Comparison of ENCODE assay signal across 31 mouse cellular contexts in the genomic region with DNA sequence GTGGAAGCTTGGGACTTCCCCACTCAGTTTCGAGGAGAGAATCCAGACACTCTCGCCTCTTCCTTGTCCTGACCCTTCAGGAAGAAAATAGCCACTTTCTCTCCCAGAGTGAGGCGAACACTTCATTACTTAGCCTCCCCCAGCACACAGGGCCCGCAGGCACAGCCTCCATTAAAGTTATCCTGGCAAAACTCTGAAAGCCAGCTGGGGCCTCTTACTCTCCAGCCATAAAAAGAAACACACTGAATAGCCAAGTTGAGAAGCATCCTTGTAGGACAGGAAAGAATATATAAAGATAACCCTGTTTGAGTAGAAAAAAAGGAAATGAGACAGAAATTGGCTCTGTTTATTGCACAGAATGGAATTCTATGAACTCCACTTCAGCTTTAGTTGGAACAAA. TPM values are rescaled to one million over a fixed set of nuclear protein-coding genes. Genes with fewer than 3 reads are reported as not detected.
A peak's percentile ranks its signal among the peaks of the same experiment; 100 is the strongest.
DNase-seq lines count a peak whose midpoint lies in the region; ATAC-seq and TF ChIP-seq lines count a peak whose summit lies in the region.
"Had no signal": no experiment of that assay in that cellular context is flagged by ENCODE, and none has a peak within 500 bp of the region (broad histone marks: within the 10 kb centered on the region; RNA-seq: fewer than 3 reads in every experiment).

No protein-coding gene starts in this region.

- no peak overlapping the region for H3K27ac ChIP-seq in forebrain, postnatal 0 days (ENCODE audit: low read depth, low read length)
- H3K27ac ChIP-seq in forebrain, embryonic 16.5 days (ENCODE audit: low read length), result no peak overlapping the region
- H3K27ac ChIP-seq in lung, embryonic 14.5 days (ENCODE audit: low read depth), result no peak overlapping the region
- peak overlapping the region; percentile 33; the same call in 1 of the 2 replicates for H3K27ac ChIP-seq in stomach, embryonic 15.5 days
- H3K27ac ChIP-seq: embryonic facial prominence, embryonic 15.5 days; forebrain, embryonic 10.5 days; gastrocnemius, adult 2 months; hindbrain, embryonic 10.5 days had no signal

- H3K36me3 ChIP-seq in forebrain, postnatal 0 days (ENCODE audit: insufficient read depth), result no peaks in the 10 kb centered on the region
- no peaks in the 10 kb centered on the region for H3K36me3 ChIP-seq in forebrain, embryonic 16.5 days (ENCODE audit: control insufficient read depth, insufficient read depth)
- H3K36me3 ChIP-seq in lung, embryonic 14.5 days (ENCODE audit: insufficient read depth), result no peaks in the 10 kb centered on the region
- H3K36me3 ChIP-seq in stomach, embryonic 15.5 days, result no peaks in the 10 kb centered on the region
- H3K36me3 ChIP-seq: embryonic facial prominence, embryonic 15.5 days; forebrain, embryonic 10.5 days; G1E; heart, embryonic 12.5 days; hindbrain, embryonic 10.5 days had no signal

- H3K4me1 ChIP-seq in forebrain, postnatal 0 days (ENCODE audit: insufficient read depth), result no peaks in the 10 kb centered on the region
- H3K4me1 ChIP-seq in forebrain, embryonic 16.5 days (replicated peaks; ENCODE audit: control insufficient read depth, insufficient read depth, low read length), result no peaks in the 10 kb centered on the region
- H3K4me1 ChIP-seq in lung, embryonic 14.5 days (ENCODE audit: insufficient read depth), result peaks cover 14% of the 10 kb centered on the region
- peaks cover 9% of the 10 kb centered on the region; the same call in 1 of the 2 replicates for H3K4me1 ChIP-seq in stomach, embryonic 15.5 days
- H3K4me1 ChIP-seq: forebrain, embryonic 10.5 days had no signal

- no peak overlapping the region for H3K9ac ChIP-seq in forebrain, postnatal 0 days
- no peak overlapping the region for H3K9ac ChIP-seq in forebrain, embryonic 16.5 days (replicated peaks; ENCODE audit: low read depth, low read length)
- no peak overlapping the region for H3K9ac ChIP-seq in lung, embryonic 14.5 days
- H3K9ac ChIP-seq in stomach, embryonic 15.5 days, result no peak overlapping the region
- H3K9ac ChIP-seq: embryonic facial prominence, embryonic 15.5 days; heart, embryonic 12.5 days had no signal

- H3K4me3 ChIP-seq in forebrain, postnatal 0 days (ENCODE audit: low read depth, low read length), result no peak overlapping the region
- H3K4me3 ChIP-seq in forebrain, embryonic 16.5 days (replicated peaks; ENCODE audit: low read length), result no peak overlapping the region
- H3K4me3 ChIP-seq in lung, embryonic 14.5 days (ENCODE audit: low read depth, low read length), result no peak overlapping the region
- no peak overlapping the region for H3K4me3 ChIP-seq in stomach, embryonic 15.5 days (replicated peaks)
- H3K4me3 ChIP-seq: embryonic facial prominence, embryonic 15.5 days; erythroblast, embryonic 14.5 days; forebrain, embryonic 10.5 days; gastrocnemius, adult 2 months; heart, embryonic 12.5 days; hindbrain, embryonic 10.5 days had no signal

- no peak for TF ChIP-seq CTCF in forebrain, postnatal 0 days (IDR thresholded peaks at IDR 0.05; ENCODE audit: low read depth)
- no peak for TF ChIP-seq CTCF in lung, embryonic 14.5 days (IDR thresholded peaks at IDR 0.05; ENCODE audit: low read depth)

- H3K27me3 ChIP-seq in forebrain, postnatal 0 days (ENCODE audit: insufficient read depth, low read length), result no peaks in the 10 kb centered on the region
- no peaks in the 10 kb centered on the region for H3K27me3 ChIP-seq in forebrain, embryonic 16.5 days (replicated peaks; ENCODE audit: control insufficient read depth, insufficient read depth, low read length)
- no peaks in the 10 kb centered on the region for H3K27me3 ChIP-seq in lung, embryonic 14.5 days (ENCODE audit: insufficient read depth, low read length)
- no peaks in the 10 kb centered on the region for H3K27me3 ChIP-seq in stomach, embryonic 15.5 days (replicated peaks)
- H3K27me3 ChIP-seq: embryonic facial prominence, embryonic 15.5 days had no signal

- intact Hi-C loops in left cerebral cortex, postnatal 36 days (cut with DNase I), result no loop called here

- peak; percentile 79 for ATAC-seq in forebrain, postnatal 0 days
- ATAC-seq in forebrain, embryonic 16.5 days, result no peak
- no peak for ATAC-seq in lung, embryonic 14.5 days (ENCODE audit: insufficient read depth)
- ATAC-seq in stomach, embryonic 15.5 days (ENCODE audit: insufficient read depth, low FRiP score, low read depth), result no peak
- ATAC-seq: CD4-positive, CD25-positive, alpha-beta regulatory T cell, adult 4 months; forebrain, embryonic 14.5 days had no signal

- H3K9me3 ChIP-seq in forebrain, postnatal 0 days (ENCODE audit: low read length), result no peaks in the 10 kb centered on the region
- H3K9me3 ChIP-seq in forebrain, embryonic 16.5 days (ENCODE audit: control insufficient read depth, low read length), result no peaks in the 10 kb centered on the region
- H3K9me3 ChIP-seq in lung, embryonic 14.5 days (ENCODE audit: low read depth, low read length), result no peaks in the 10 kb centered on the region
- H3K9me3 ChIP-seq in stomach, embryonic 15.5 days, result no peaks in the 10 kb centered on the region
- H3K9me3 ChIP-seq: embryonic facial prominence, embryonic 15.5 days; forebrain, embryonic 10.5 days; G1E; heart, embryonic 12.5 days; hindbrain, embryonic 10.5 days had no signal

- WGBS in forebrain, postnatal 0 days, result 71% methylated on average over 4 of the region's 4 CpGs
- WGBS in forebrain, embryonic 16.5 days, result 77% methylated on average over 4 of the region's 4 CpGs
- 55% methylated on average over 4 of the region's 4 CpGs for WGBS in lung, embryonic 14.5 days
- 55% methylated on average over 4 of the region's 4 CpGs for WGBS in stomach, embryonic 15.5 days

- H3K4me2 ChIP-seq in forebrain, postnatal 0 days (ENCODE audit: low read depth), result no peak overlapping the region
- no peak overlapping the region for H3K4me2 ChIP-seq in forebrain, embryonic 16.5 days (ENCODE audit: low read length)
- H3K4me2 ChIP-seq in lung, embryonic 14.5 days, result no peak overlapping the region
- no peak overlapping the region for H3K4me2 ChIP-seq in stomach, embryonic 15.5 days
- H3K4me2 ChIP-seq: embryonic facial prominence, embryonic 15.5 days; heart, embryonic 12.5 days had no signal

- peak; percentile 22 for DNase-seq in forebrain, postnatal 0 days
- peak; percentile 34 for DNase-seq in lung, embryonic 14.5 days
- no peak for DNase-seq in lung, postnatal 4 days
- DNase-seq in brain, adult 2 months (ENCODE audit: low read depth, low spot score), result peak; percentile 52
- DNase-seq in left cerebral cortex, postnatal 36 days (ENCODE audit: low spot score in 2 of 2), result no peak
- DNase-seq: adrenal gland, adult 8-10 months; adrenal gland, postnatal 36 days; B cell, adult 2 months; cerebellum, adult 11 months; cerebellum, adult 8-10 months; cerebellum, postnatal 14 days; embryo, embryonic 11 days; gastrocnemius, adult 2 months; gastrocnemius, postnatal 25 days had no signal

RNA-seq across cellular contexts. Expression of gene Clmp, which starts 7.1 kb away (rescaled TPM):
- total RNA-seq in forebrain, postnatal 0 days (2014; rRNA removed), result 68.5 and 75.4 TPM in 2 replicates
- 49.4 and 53.5 TPM in 2 replicates for polyA plus RNA-seq in forebrain, postnatal 0 days (2015; fragmentation: Nextera tagmentation; extraction: Ambion mirVana)
- 64.7 and 65.5 TPM in 2 replicates for polyA plus RNA-seq in forebrain, embryonic 16.5 days (2015; fragmentation: Nextera tagmentation; extraction: Ambion mirVana)
- polyA plus RNA-seq in lung, embryonic 14.5 days (2014; fragmentation: Nextera tagmentation; extraction: Ambion mirVana), result 20.6 TPM in 2 replicates
- polyA plus RNA-seq in stomach, embryonic 15.5 days (2015; fragmentation: Nextera tagmentation; extraction: Ambion mirVana), result 27.2 and 29.2 TPM in 2 replicates
- total RNA-seq in left cerebral cortex, postnatal 36 days (2021), result 10 to 100 TPM; 20.2 to 34.1 TPM
- total RNA-seq: common myeloid progenitor, adult 5-6 weeks had no signal
- polyA plus RNA-seq: erythroblast, embryonic 14.5 days; G1E had no signal

RNA-seq across cellular contexts. Expression of gene Gm21915, which starts 8.2 kb away (rescaled TPM):
- not detected in 2 replicates for total RNA-seq in forebrain, postnatal 0 days (2014; rRNA removed)
- polyA plus RNA-seq in forebrain, postnatal 0 days (2015; fragmentation: Nextera tagmentation; extraction: Ambion mirVana), result not detected in 2 replicates
- polyA plus RNA-seq in forebrain, embryonic 16.5 days (2015; fragmentation: Nextera tagmentation; extraction: Ambion mirVana), result not detected in 2 replicates
- not detected in 2 replicates for polyA plus RNA-seq in lung, embryonic 14.5 days (2014; fragmentation: Nextera tagmentation; extraction: Ambion mirVana)
- not detected in 2 replicates for polyA plus RNA-seq in stomach, embryonic 15.5 days (2015; fragmentation: Nextera tagmentation; extraction: Ambion mirVana)
- not detected for total RNA-seq in left cerebral cortex, postnatal 36 days (2021)
- total RNA-seq: adrenal gland, adult 8-10 months; adrenal gland, postnatal 36 days; common myeloid progenitor, adult 5-6 weeks; gastrocnemius, adult 2 months; gastrocnemius, postnatal 25 days; granulocyte monocyte progenitor cell, adult 5-6 weeks; heart, adult 8-10 months; heart, postnatal 25 days had no signal
- polyA plus RNA-seq: brain, embryonic 14.5 days; CD4-positive, CD25-positive, alpha-beta regulatory T cell, adult 4 months; embryonic facial prominence, embryonic 11.5 days; embryonic facial prominence, embryonic 15.5 days; erythroblast, embryonic 14.5 days; forebrain, embryonic 10.5 days; forebrain, embryonic 14.5 days; G1E; heart, embryonic 12.5 days; heart, embryonic 16.5 days; hindbrain, embryonic 10.5 days had no signal

Comparison
In these comparisons a context has a peak if more than half of its experiments do, and no peak if none do; other contexts are left out.
1. DNase-seq: peak in forebrain, postnatal 0 days (single experiment), lung, embryonic 14.5 days (single experiment) and brain, adult 2 months (single experiment); none in lung, postnatal 4 days (0 of 2) and left cerebral cortex, postnatal 36 days (0 of 2).